ENCODE assay signal across 10 mouse cellular contexts in genomic region chr11:108145752-108146496, GRCm38 (mm10).
DNase-seq lines count a peak whose midpoint lies in the region; ATAC-seq lines count a peak whose summit lies in the region.
"Had no signal": no experiment of that assay in that cellular context is flagged by ENCODE, and none has a peak within 500 bp of the region (broad histone marks: within the 10 kb centered on the region; RNA-seq: fewer than 3 reads in every experiment).

No protein-coding gene starts in this region.

- DNase-seq in frontal cortex, adult 2 months (ENCODE audit: extremely low spot score in 1 of 2, low spot score in 1 of 2): no peak
- DNase-seq in lung, postnatal 4 days: no peak
- no peak for DNase-seq in frontal cortex, postnatal 25 days (ENCODE audit: low spot score in 2 of 2)
- DNase-seq in retina, postnatal 1 day: no peak
- DNase-seq: layer of hippocampus, adult 9-11 months had no signal

- no peak overlapping the region for H3K4me3 ChIP-seq in lung, embryonic 15.5 days
- H3K4me3 ChIP-seq in hindbrain, embryonic 13.5 days: no peak overlapping the region
- H3K4me3 ChIP-seq in midbrain, embryonic 16.5 days (ENCODE audit: low read depth, low read length): no peak overlapping the region
- H3K4me3 ChIP-seq: limb, embryonic 13.5 days had no signal

- H3K36me3 ChIP-seq in lung, embryonic 15.5 days: no peaks in the 10 kb centered on the region
- H3K36me3 ChIP-seq in hindbrain, embryonic 13.5 days: no peaks in the 10 kb centered on the region
- H3K36me3 ChIP-seq in midbrain, embryonic 16.5 days (ENCODE audit: control insufficient read depth, insufficient read depth, low read length): no peaks in the 10 kb centered on the region
- H3K36me3 ChIP-seq: limb, embryonic 13.5 days had no signal

- no peaks in the 10 kb centered on the region for H3K9me3 ChIP-seq in lung, embryonic 15.5 days
- H3K9me3 ChIP-seq in hindbrain, embryonic 13.5 days: no peaks in the 10 kb centered on the region
- no peaks in the 10 kb centered on the region for H3K9me3 ChIP-seq in midbrain, embryonic 16.5 days (replicated peaks; ENCODE audit: control insufficient read depth, low read length, poor library complexity, severe bottlenecking)
- H3K9me3 ChIP-seq: limb, embryonic 13.5 days had no signal

- ATAC-seq in frontal cortex, adult (ENCODE audit: low TSS enrichment): peak; percentile 48; the same call in 1 of the 2 replicates
- ATAC-seq in lung, embryonic 15.5 days (ENCODE audit: borderline replicate concordance, extremely low read depth, low FRiP score, low TSS enrichment): no peak
- ATAC-seq in hindbrain, embryonic 13.5 days (ENCODE audit: low FRiP score): no peak
- peak; percentile 46; the same call in 1 of the 2 replicates for ATAC-seq in midbrain, embryonic 16.5 days

- H3K27me3 ChIP-seq in lung, embryonic 15.5 days: no peaks in the 10 kb centered on the region
- H3K27me3 ChIP-seq in hindbrain, embryonic 13.5 days: peaks cover 7% of the 10 kb centered on the region; the same call in 1 of the 2 replicates
- H3K27me3 ChIP-seq in midbrain, embryonic 16.5 days (ENCODE audit: control insufficient read depth, insufficient read depth, low read depth, low read length): no peaks in the 10 kb centered on the region
- H3K27me3 ChIP-seq: limb, embryonic 13.5 days had no signal

- H3K4me2 ChIP-seq in lung, embryonic 15.5 days: peak overlapping the region; percentile 3; the same call in 1 of the 2 replicates
- peak overlapping the region; percentile 21; the same call in 1 of the 2 replicates for H3K4me2 ChIP-seq in hindbrain, embryonic 13.5 days
- H3K4me2 ChIP-seq in midbrain, embryonic 16.5 days (ENCODE audit: low read length): peak overlapping the region; percentile 27
- H3K4me2 ChIP-seq: limb, embryonic 13.5 days had no signal

- WGBS in lung, embryonic 15.5 days: 52% methylated on average over 13 of the region's 13 CpGs
- 52% methylated on average over 13 of the region's 13 CpGs for whole genome bisulfite sequencing in hindbrain, embryonic 13.5 days
- 48% methylated on average over 13 of the region's 13 CpGs for WGBS in midbrain, embryonic 16.5 days

- H3K9ac ChIP-seq in lung, embryonic 15.5 days: no peak overlapping the region
- H3K9ac ChIP-seq in hindbrain, embryonic 13.5 days: no peak overlapping the region
- H3K9ac ChIP-seq in midbrain, embryonic 16.5 days (ENCODE audit: low read depth, low read length): peak overlapping the region; percentile 15; the same call in 1 of the 2 replicates
- H3K9ac ChIP-seq: limb, embryonic 13.5 days had no signal

- peak overlapping the region; percentile 51 for H3K27ac ChIP-seq in lung, embryonic 15.5 days
- H3K27ac ChIP-seq in hindbrain, embryonic 13.5 days: peak overlapping the region; percentile 73
- peak overlapping the region; percentile 50 for H3K27ac ChIP-seq in midbrain, embryonic 16.5 days (ENCODE audit: low read length)
- H3K27ac ChIP-seq: limb, embryonic 13.5 days had no signal

- H3K4me1 ChIP-seq in lung, embryonic 15.5 days: peaks cover 31% of the 10 kb centered on the region
- H3K4me1 ChIP-seq in hindbrain, embryonic 13.5 days (replicated peaks): peaks cover 44% of the 10 kb centered on the region
- H3K4me1 ChIP-seq in midbrain, embryonic 16.5 days (ENCODE audit: control insufficient read depth, insufficient read depth, low read length): peaks cover 30% of the 10 kb centered on the region

Comparison
In these comparisons a context has a peak if more than half of its experiments do, and no peak if none do; other contexts are left out.
1. ATAC-seq: peak in frontal cortex, adult (single experiment) and midbrain, embryonic 16.5 days (single experiment); none in lung, embryonic 15.5 days (single experiment) and hindbrain, embryonic 13.5 days (single experiment).
2. Peak in every context shown above with its lines, with median percentiles within 50 percentile points of each other: H3K27ac ChIP-seq and H3K4me2 ChIP-seq.